Mouse (Mus musculus) small intestine, adult 2 months (tissue): ENCODE results near the gene Snapc2. TPM values are rescaled to one million over a fixed set of nuclear protein-coding genes. Genes with fewer than 3 reads are reported as not detected.

Experiments used
- H3K27ac ChIP-seq: fragments of 200-500 bp; 2 replicates; pipeline ENCODE4 v1.5.1; 2012; ENCODE audit warnings: low read depth, low read length, control low read depth, inconsistent platforms; ENCODE audit not compliant: insufficient read depth
- H3K27me3 ChIP-seq: fragments of 200-500 bp; 2 replicates; pipeline ENCODE4 v1.6.1; 2012; ENCODE audit warnings: mild to moderate bottlenecking, moderate library complexity, low read length, inconsistent platforms; ENCODE audit not compliant: control insufficient read depth, insufficient read depth
- H3K36me3 ChIP-seq: fragments of 200-500 bp; 2 replicates; pipeline ENCODE4 v1.6.1; 2012; ENCODE audit warnings: mild to moderate bottlenecking, low read length, control low read depth, inconsistent platforms; ENCODE audit not compliant: control insufficient read depth, insufficient read depth
- H3K4me1 ChIP-seq: fragments of 200-500 bp; 2 replicates; pipeline ENCODE4 v1.6.1; 2012; ENCODE audit warnings: low read length, inconsistent platforms, mixed read lengths; ENCODE audit not compliant: control insufficient read depth, insufficient read depth, insufficient read length
- H3K4me3 ChIP-seq: fragments of 200-500 bp; 2 replicates; pipeline ENCODE4 v1.5.1; 2012; ENCODE audit warnings: low read depth, mild to moderate bottlenecking, control low read depth, inconsistent platforms, low read length, moderate library complexity
- CTCF ChIP-seq: fragments of 200-500 bp; IDR thresholded peaks from 2 replicates; pipeline ENCODE4 v1.5.1; 2012; ENCODE audit warnings: low read depth, mild to moderate bottlenecking, control low read depth, inconsistent platforms, low read length, moderate library complexity, mixed read lengths; ENCODE audit not compliant: insufficient replicate concordance, insufficient read length; ENCODE audit errors: extremely low read depth
- POLR2A ChIP-seq: fragments of 200-500 bp; IDR thresholded peaks from 2 replicates; pipeline ENCODE4 v1.6.1; 2012; ENCODE audit warnings: low read depth, mild to moderate bottlenecking, control low read depth, inconsistent platforms, low read length, moderate library complexity
- WGBS: fragments of 180-500 bp; shearing (Covaris S2); methylation state at CpG from one replicate; pipeline ENCODE4 v1.1.7; 2018; 5-methylcytosine and 5-hydroxymethylcytosine counted together
- polyA plus RNA-seq: library from polyadenylated mRNA; depleted of rRNA; stranded (reverse); fragments of >200 nt; gene quantifications from 2 replicates; pipeline ENCODE4 v1.2.3, GENCODE M21; 2012; rRNA removed

The Snapc2 gene
- polyA plus RNA-seq, 1 experiment = 22.6 TPM

DNA sequence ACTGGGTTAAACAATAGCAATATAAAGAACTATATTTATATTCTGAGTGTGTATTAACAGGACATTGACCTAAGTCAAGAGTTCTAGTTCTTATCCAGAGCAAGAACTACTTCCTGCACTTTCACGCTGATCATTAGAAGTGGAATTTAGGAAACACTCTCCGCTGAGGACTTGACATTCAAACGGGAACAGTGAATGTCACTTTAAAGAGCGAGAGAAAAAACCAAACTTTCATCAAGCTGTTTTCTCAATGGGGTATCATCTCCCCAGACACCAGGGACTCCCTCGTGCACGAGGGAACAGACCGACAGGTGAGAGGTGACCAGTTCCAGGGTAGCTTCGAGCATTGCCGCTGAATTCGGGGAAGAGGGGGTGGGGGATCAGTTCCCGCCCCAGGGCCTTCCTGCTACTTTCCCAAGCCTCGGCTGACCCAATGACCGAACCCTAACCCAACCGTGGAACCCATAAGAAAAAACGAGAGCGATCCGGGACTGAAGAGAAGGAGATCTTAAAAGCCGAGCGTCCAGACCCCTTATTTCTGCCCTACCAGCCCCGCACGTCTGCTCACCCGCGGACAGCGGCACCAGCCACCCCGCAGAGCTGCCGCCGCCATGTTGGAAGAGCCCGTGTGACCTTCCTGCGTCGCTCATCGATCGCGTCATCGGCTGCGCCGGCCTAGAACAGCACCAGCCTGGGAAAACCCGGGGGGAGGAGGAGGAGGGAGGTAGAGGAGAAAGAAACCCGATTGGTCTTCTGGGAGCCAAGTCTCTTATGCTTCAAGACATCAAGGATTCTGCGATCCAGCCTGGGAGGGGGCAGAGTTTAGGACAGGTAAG lies 22.6 kb downstream of the Snapc2 start, which contains the start of gene Timm44:
Gene Timm44 (minus strand): TSS at position 639 of the 836 bp plus-strand sequence.
- Histone ChIP-seq H3K27ac (peak within 1 kb of the TSS; percentile 43), H3K27me3 (no peaks in the 10 kb centered on the region), H3K4me3 (peak within 1 kb of the TSS; percentile 98), H3K4me1 (no peaks in the 10 kb centered on the region), H3K36me3 (peaks cover 17% of the 10 kb centered on the region)
- under 1% methylated on average over 39 of the region's 39 CpGs for WGBS
- TF ChIP-seq POLR2A (peak; percentile 72), CTCF (0 out of 2 replicates have a peak, but pooled peaks have one; percentile 21)

DNA sequence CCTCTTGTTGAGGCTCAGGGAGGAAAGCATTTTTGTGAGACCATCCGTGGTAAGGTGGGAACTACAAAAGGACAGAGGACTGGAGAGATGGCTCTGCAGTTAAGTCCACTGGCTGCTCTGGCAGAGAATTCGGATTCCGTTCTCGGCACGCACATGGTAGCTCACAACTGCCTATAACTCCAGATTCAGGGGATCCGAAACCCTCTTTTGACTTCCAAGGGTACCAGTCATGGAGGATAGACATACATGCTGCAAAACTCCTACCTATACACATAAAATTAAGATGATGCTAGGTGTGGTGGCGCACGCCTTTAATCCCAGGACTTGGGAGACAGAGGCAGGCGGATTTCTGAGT lies 23.2 kb downstream of the Snapc2 start:
- Histone ChIP-seq H3K4me1 (no peaks in the 10 kb centered on the region), H3K27me3 (no peaks in the 10 kb centered on the region), H3K27ac (no peak overlapping the region), H3K4me3 (peak overlapping the region; percentile 98), H3K36me3 (peaks cover 15% of the 10 kb centered on the region)
- TF ChIP-seq CTCF = no peak
- no peak for TF ChIP-seq POLR2A
- 19% methylated on average over 9 of the region's 9 CpGs for WGBS

DNA sequence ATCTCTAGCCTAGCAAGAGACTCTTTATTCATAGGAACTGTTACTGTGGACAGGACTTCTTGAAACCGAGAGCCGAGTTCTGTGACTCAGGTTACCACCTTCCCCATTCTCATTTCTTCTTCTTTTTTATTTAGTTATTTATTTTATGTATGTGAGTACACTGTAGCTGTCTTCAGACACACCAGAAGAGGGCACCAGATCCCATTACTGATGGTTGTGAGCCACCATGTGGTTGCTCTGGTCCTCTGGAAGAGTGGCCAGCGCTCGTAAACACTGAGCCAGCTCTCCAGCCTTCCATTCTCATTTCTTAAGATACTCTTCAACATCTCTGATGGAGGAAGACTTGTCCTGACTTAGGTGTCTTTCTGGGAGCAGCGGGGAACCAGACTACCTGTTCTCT lies 39.9 kb downstream of the Snapc2 start:
- no peaks in the 10 kb centered on the region for H3K27me3 ChIP-seq
- H3K36me3 ChIP-seq = peaks cover 51% of the 10 kb centered on the region
- no peak overlapping the region for H3K4me3 ChIP-seq
- TF ChIP-seq CTCF (no peak), POLR2A (no peak)
- H3K27ac ChIP-seq = no peak overlapping the region
- 84% methylated on average over 5 of the region's 5 CpGs for WGBS
- no peaks in the 10 kb centered on the region for H3K4me1 ChIP-seq

DNA sequence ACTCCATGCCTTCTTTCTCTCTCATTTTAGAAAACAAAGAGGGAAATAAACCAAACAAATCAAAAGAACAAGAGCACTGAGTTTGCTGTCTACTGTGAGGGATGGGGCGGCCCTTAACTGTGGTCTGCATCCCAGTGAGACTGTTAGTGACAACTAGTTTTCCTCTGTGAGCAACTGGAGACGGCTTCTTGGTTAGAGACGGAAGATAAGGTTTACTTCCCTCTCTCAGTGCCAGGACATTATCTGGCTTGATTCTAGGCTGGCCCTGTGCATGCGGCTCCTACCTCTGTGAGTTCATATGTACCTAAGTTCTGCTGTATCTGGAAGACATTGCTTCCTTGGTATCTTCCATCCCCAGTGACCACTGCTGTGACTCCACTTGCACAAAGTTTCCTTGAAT lies 44.9 kb downstream of the Snapc2 start:
- peaks cover 60% of the 10 kb centered on the region for H3K36me3 ChIP-seq

DNA sequence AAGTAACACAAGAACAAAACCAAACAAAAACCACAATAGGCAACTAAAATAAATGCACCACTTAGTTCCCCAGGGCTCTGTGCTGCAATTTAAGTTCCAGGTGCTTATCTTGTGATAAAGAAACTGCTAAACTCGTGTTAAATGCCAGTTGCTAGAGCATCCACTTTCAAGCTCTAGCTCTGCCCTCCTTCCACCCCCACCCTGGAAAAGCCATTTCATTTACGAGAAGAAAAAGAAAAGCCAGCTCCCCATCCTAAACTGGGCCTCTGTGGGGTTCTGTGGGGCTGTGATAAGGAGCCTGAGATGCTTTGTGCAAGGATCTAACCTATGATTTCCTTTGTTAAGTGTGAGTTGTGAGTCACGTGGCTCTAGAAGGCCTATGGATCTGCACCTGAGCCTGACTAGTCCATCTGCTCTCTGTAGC lies 51.3 kb downstream of the Snapc2 start:
- no peaks in the 10 kb centered on the region for H3K27me3 ChIP-seq
- WGBS = 57% methylated on average over 3 of the region's 3 CpGs
- no peak overlapping the region for H3K4me3 ChIP-seq
- no peaks in the 10 kb centered on the region for H3K4me1 ChIP-seq
- no peak for TF ChIP-seq CTCF
- TF ChIP-seq POLR2A = no peak
- peaks cover 74% of the 10 kb centered on the region for H3K36me3 ChIP-seq
- no peak overlapping the region for H3K27ac ChIP-seq

More for the DNA sequence above, 44.9 kb downstream of the Snapc2 start:
- Histone ChIP-seq H3K27ac (no peak overlapping the region), H3K27me3 (no peaks in the 10 kb centered on the region), H3K4me3 (no peak overlapping the region), H3K4me1 (no peaks in the 10 kb centered on the region)
- no peak for TF ChIP-seq POLR2A
- TF ChIP-seq CTCF = no peak
- whole genome bisulfite sequencing = 73% methylated on average over 4 of the region's 4 CpGs

Other genes with a start within 250 kb of the Snapc2 start
- gene Cd209f, start 147.2 kb upstream of the Snapc2 start, polyA plus RNA-seq = 0.86 TPM in 1 of 2 replicates, not detected in the other
- 0.67 TPM in 1 of 2 replicates, not detected in the other for gene Cd209g, start 119.0 kb upstream of the Snapc2 start, polyA plus RNA-seq
- gene Evi5l, start 86.5 kb upstream of the Snapc2 start, polyA plus RNA-seq = 3.9 and 5.2 TPM in 2 replicates
- 0.08 and 0.18 TPM in 2 replicates for gene Prr36, start 35.6 kb upstream of the Snapc2 start, polyA plus RNA-seq
- gene Lrrc8e, start 26.3 kb upstream of the Snapc2 start, polyA plus RNA-seq = 0.09 and 0.46 TPM in 2 replicates
- 10.2 and 27.0 TPM in 2 replicates for gene Map2k7, start 14.3 kb upstream of the Snapc2 start, polyA plus RNA-seq
- 0.93 and 1.1 TPM in 2 replicates for gene Gm49320, start 14.2 kb upstream of the Snapc2 start, polyA plus RNA-seq
- 17.2 and 60.2 TPM in 2 replicates for gene Tgfbr3l, start 4.9 kb upstream of the Snapc2 start, polyA plus RNA-seq
- 14.1 and 18.5 TPM in 2 replicates for gene Ctxn1, start 6.2 kb downstream of the Snapc2 start, polyA plus RNA-seq
- gene Timm44, start 22.8 kb downstream of the Snapc2 start, polyA plus RNA-seq = 51.6 and 65.2 TPM in 2 replicates
- gene Ccl25, start 72.1 kb downstream of the Snapc2 start, polyA plus RNA-seq = 84.4 and 180 TPM in 2 replicates
- 13.3 and 20.7 TPM in 2 replicates for gene Elavl1, start 72.3 kb downstream of the Snapc2 start, polyA plus RNA-seq
- gene Cers4, start 239.9 kb downstream of the Snapc2 start, polyA plus RNA-seq = 14.4 and 14.8 TPM in 2 replicates